Mouse (Mus musculus): ENCODE measurements around the gene Vmn2r30.
A peak's percentile ranks its signal among the peaks of the same experiment; 100 is the strongest.
"Not testable (repeated sequence)": the region's sequence is repeated elsewhere in the genome, so short reads cannot be mapped to it uniquely, and the experiment has no call there.

Gene Vmn2r30

GRCm38 (mm10) chr7:7337509-7337908 lies at the start of gene Vmn2r30:
TSS of gene Vmn2r30 (minus strand) at chr7:7337609.
- not testable (repeated sequence) for DNase-seq

- DNase-seq = not testable (repeated sequence)
Observed at GRCm38 (mm10) chr7:7374431-7374830, 37.0 kb upstream of the Vmn2r30 start, which contains the start of gene Gm45783. TSS of gene Gm45783 (minus strand) at chr7:7374573.

GRCm38 (mm10) chr7:7295595-7295994 lies 41.8 kb downstream of the Vmn2r30 start:
- DNase-seq = peak; percentile 54

- DNase-seq = no peak
Observed at GRCm38 (mm10) chr7:7281383-7281782, 56.0 kb downstream of the Vmn2r30 start.

- peak; percentile 90 for DNase-seq
Observed at GRCm38 (mm10) chr7:7277966-7278567, 59.3 kb downstream of the Vmn2r30 start, which contains the start of gene Gm45844. TSS of gene Gm45844 (minus strand) at chr7:7278289.

- DNase-seq = peak; percentile 50
Observed at GRCm38 (mm10) chr7:7277556-7277955, 59.9 kb downstream of the Vmn2r30 start.

Data from kidney, postnatal 10 days (tissue).